Mouse (Mus musculus) C2C12 (cell line): ENCODE results near the gene Gpr88.

Source experiments
- CTCF ChIP-seq: IDR thresholded peaks from one replicate; pipeline ENCODE4 v1.5.1; 2011; ENCODE audit not compliant: control insufficient read depth, insufficient read depth, insufficient read length
- USF1 ChIP-seq: IDR thresholded peaks from one replicate; pipeline ENCODE4 v1.6.1; 2011; ENCODE audit warnings: low read depth, mild to moderate bottlenecking, control low read depth, moderate library complexity

DNA sequence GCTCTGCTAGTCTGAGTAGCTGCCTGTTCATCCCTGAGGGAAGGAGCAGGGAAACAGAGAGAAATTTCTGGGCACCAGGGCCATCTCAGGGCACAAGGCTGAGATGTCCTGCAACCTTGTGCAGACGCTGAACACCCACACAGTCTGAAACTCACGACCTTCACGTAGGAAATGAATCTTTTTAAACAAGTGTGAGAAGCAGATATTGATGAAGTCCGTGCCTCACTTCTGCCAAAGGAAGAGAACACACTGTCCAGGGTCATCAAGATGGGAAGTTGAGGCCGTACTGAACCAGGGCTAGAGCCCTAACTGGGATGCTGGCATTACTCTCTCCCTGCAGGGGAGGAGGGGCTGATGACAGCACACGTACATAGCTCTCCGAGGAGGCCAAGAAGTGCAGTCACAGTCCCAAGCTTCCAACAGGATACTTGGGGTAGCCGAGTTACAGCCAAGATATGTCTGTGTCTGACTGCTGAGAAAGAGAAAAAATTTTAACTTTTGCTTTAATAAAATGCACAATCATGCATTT is 46.9 kb downstream of the Gpr88 start:
- TF ChIP-seq USF1 (no peak), CTCF (no peak)
